13 mouse cellular contexts compared by ENCODE assay signal in the genomic region with DNA sequence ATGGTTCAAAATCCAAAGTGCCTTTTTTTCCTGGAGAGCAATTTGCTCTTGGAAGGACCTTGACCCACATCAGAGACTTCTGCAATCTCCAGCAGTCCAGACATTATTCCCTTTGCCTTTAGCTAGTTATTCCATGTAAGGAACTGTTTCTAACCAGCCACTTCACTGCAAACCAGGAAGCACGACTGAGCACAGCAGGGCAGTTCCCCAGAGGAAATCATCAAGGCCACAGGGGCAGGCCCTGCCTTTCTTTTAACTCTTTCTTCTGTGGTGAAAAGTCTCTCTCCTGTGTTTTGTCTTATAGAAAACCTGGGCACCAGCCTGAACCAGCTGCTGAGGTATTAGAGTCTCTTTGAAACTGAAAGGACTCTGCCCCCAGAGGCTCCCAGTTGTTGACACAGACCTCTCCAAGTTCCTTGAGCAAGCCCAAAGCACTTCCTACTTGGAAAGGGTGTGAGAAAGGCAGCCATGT. TPM values are rescaled to one million over a fixed set of nuclear protein-coding genes. Genes with fewer than 3 reads are reported as not detected.
A peak's percentile ranks its signal among the peaks of the same experiment; 100 is the strongest.
DNase-seq lines count a peak whose midpoint lies in the region; ATAC-seq and TF ChIP-seq lines count a peak whose summit lies in the region.
"Had no signal": no experiment of that assay in that cellular context is flagged by ENCODE, and none has a peak within 500 bp of the region (broad histone marks: within the 10 kb centered on the region; RNA-seq: fewer than 3 reads in every experiment).

No protein-coding gene starts in this region.

- TF ChIP-seq CTCF in lung, adult 2 months (IDR thresholded peaks at IDR 0.05; ENCODE audit: insufficient read depth, low read length): no peak

- H3K27ac ChIP-seq in forebrain, embryonic 10.5 days: no peak overlapping the region; the same call in 1 of the 2 replicates
- H3K27ac ChIP-seq in forebrain, embryonic 15.5 days (replicated peaks): no peak overlapping the region
- H3K27ac ChIP-seq in lung, embryonic 16.5 days (ENCODE audit: low read length): peak overlapping the region; percentile 60
- H3K27ac ChIP-seq: limb, embryonic 15.5 days had no signal

- TF ChIP-seq POLR2A in lung, adult 2 months (IDR thresholded peaks at IDR 0.05; ENCODE audit: borderline replicate concordance, extremely low read depth, low read depth, low read length): no peak

- no peak overlapping the region for H3K9ac ChIP-seq in forebrain, embryonic 15.5 days (replicated peaks)
- H3K9ac ChIP-seq in lung, embryonic 16.5 days (ENCODE audit: low read length): no peak overlapping the region
- H3K9ac ChIP-seq: limb, embryonic 15.5 days had no signal

- WGBS in forebrain, embryonic 10.5 days: 0% methylated on average over 1 of the region's 1 CpGs
- WGBS in forebrain, embryonic 15.5 days: 0% methylated on average over 1 of the region's 1 CpGs
- 0% methylated on average over 1 of the region's 1 CpGs for WGBS in lung, embryonic 16.5 days
- WGBS in lung, adult 2 months: 3% methylated on average over 1 of the region's 1 CpGs

- no peak for ATAC-seq in forebrain, embryonic 15.5 days (replicated peaks)
- ATAC-seq in lung, embryonic 16.5 days (ENCODE audit: low read depth): peak; percentile 65
- ATAC-seq: forebrain, embryonic 16.5 days; inflammation-experienced regulatory T-cells, adult 6 months had no signal

- no peak overlapping the region for H3K4me2 ChIP-seq in forebrain, embryonic 15.5 days (replicated peaks)
- no peak overlapping the region; the same call in 1 of the 2 replicates for H3K4me2 ChIP-seq in lung, embryonic 16.5 days (ENCODE audit: low read depth, low read length)
- H3K4me2 ChIP-seq: limb, embryonic 15.5 days had no signal

- peaks cover 31% of the 10 kb centered on the region for H3K27me3 ChIP-seq in forebrain, embryonic 10.5 days (ENCODE audit: poor library complexity, severe bottlenecking)
- H3K27me3 ChIP-seq in forebrain, embryonic 15.5 days: no peaks in the 10 kb centered on the region
- no peaks in the 10 kb centered on the region for H3K27me3 ChIP-seq in lung, embryonic 16.5 days (ENCODE audit: control insufficient read depth, insufficient read depth, low read depth, low read length)

- no peak overlapping the region for H3K4me3 ChIP-seq in forebrain, embryonic 10.5 days
- H3K4me3 ChIP-seq in forebrain, embryonic 15.5 days: no peak overlapping the region
- no peak overlapping the region for H3K4me3 ChIP-seq in lung, embryonic 16.5 days (ENCODE audit: low read length)
- no peak overlapping the region for H3K4me3 ChIP-seq in lung, adult 2 months (replicated peaks; ENCODE audit: extremely low read depth, low read depth, low read length)
- H3K4me3 ChIP-seq: limb, embryonic 15.5 days had no signal

- no peaks in the 10 kb centered on the region for H3K36me3 ChIP-seq in forebrain, embryonic 10.5 days (replicated peaks)
- H3K36me3 ChIP-seq in forebrain, embryonic 15.5 days: no peaks in the 10 kb centered on the region
- no peaks in the 10 kb centered on the region for H3K36me3 ChIP-seq in lung, embryonic 16.5 days (ENCODE audit: control insufficient read depth, insufficient read depth, low read length)
- H3K36me3 ChIP-seq: limb, embryonic 15.5 days had no signal

- peaks cover 17% of the 10 kb centered on the region for H3K4me1 ChIP-seq in forebrain, embryonic 10.5 days
- peaks cover 21% of the 10 kb centered on the region for H3K4me1 ChIP-seq in forebrain, embryonic 15.5 days
- peaks cover 27% of the 10 kb centered on the region for H3K4me1 ChIP-seq in lung, embryonic 16.5 days (replicated peaks; ENCODE audit: control insufficient read depth, insufficient read depth, low read length)
- peaks cover 10% of the 10 kb centered on the region for H3K4me1 ChIP-seq in lung, adult 2 months (ENCODE audit: control insufficient read depth, insufficient read depth, low read length)

- peak; percentile 20 for DNase-seq in forebrain, embryonic 10.5 days (ENCODE audit: extremely low spot score, low spot score)
- no peak for DNase-seq in lung, adult 2 months
- peak; percentile 19 for DNase-seq in induced T-regulatory cell, adult 2 months (ENCODE audit: low read depth)
- peak; percentile 80 for DNase-seq in yolk sac, embryonic 10.5 days (ENCODE audit: low spot score)
- no peak for DNase-seq in thymus, postnatal 25 days
- no peak for DNase-seq in cerebellum, adult 9-11 months
- DNase-seq: cerebellum, postnatal 36 days; thymus, postnatal 36 days had no signal

- peaks cover 4% of the 10 kb centered on the region; the same call in 1 of the 2 replicates for H3K9me3 ChIP-seq in forebrain, embryonic 10.5 days
- H3K9me3 ChIP-seq in forebrain, embryonic 15.5 days: no peaks in the 10 kb centered on the region
- no peaks in the 10 kb centered on the region for H3K9me3 ChIP-seq in lung, embryonic 16.5 days (ENCODE audit: control insufficient read depth, low read length)
- H3K9me3 ChIP-seq: limb, embryonic 15.5 days had no signal

RNA-seq across cellular contexts. Expression of gene Gm11549, which starts 11.6 kb away (rescaled TPM):
- polyA plus RNA-seq in forebrain, embryonic 10.5 days (2016; fragmentation: Nextera tagmentation; extraction: Ambion mirVana): 0.25 and 0.36 TPM in 2 replicates
- 0.36 and 0.43 TPM in 2 replicates for polyA plus RNA-seq in forebrain, embryonic 15.5 days (2015; fragmentation: Nextera tagmentation; extraction: Ambion mirVana)
- 0.09 and 0.16 TPM in 2 replicates for polyA plus RNA-seq in lung, embryonic 16.5 days (2015; fragmentation: Nextera tagmentation; extraction: Ambion mirVana)
- 0.04 TPM in 1 of 2 replicates, not detected in the other for polyA plus RNA-seq in lung, adult 2 months (2012; rRNA removed)
- polyA plus RNA-seq: inflammation-experienced regulatory T-cells, adult 6 months had no signal

RNA-seq across cellular contexts. Expression of gene Exosc9, which starts 19.2 kb away (rescaled TPM):
- 105 and 108 TPM in 2 replicates for polyA plus RNA-seq in forebrain, embryonic 10.5 days (2016; fragmentation: Nextera tagmentation; extraction: Ambion mirVana)
- 84.6 and 86.7 TPM in 2 replicates for polyA plus RNA-seq in forebrain, embryonic 15.5 days (2015; fragmentation: Nextera tagmentation; extraction: Ambion mirVana)
- polyA plus RNA-seq in lung, embryonic 16.5 days (2015; fragmentation: Nextera tagmentation; extraction: Ambion mirVana): 53.4 and 59.3 TPM in 2 replicates
- polyA plus RNA-seq in lung, adult 2 months (2012; rRNA removed): 4.4 and 9.5 TPM in 2 replicates

RNA-seq across cellular contexts. Expression of gene Ccna2, which starts 38.7 kb away (rescaled TPM):
- polyA plus RNA-seq in forebrain, embryonic 10.5 days (2016; fragmentation: Nextera tagmentation; extraction: Ambion mirVana): 272 and 276 TPM in 2 replicates
- 90.1 and 101 TPM in 2 replicates for polyA plus RNA-seq in forebrain, embryonic 15.5 days (2015; fragmentation: Nextera tagmentation; extraction: Ambion mirVana)
- polyA plus RNA-seq in lung, embryonic 16.5 days (2015; fragmentation: Nextera tagmentation; extraction: Ambion mirVana): 188 and 210 TPM in 2 replicates
- 4.3 and 4.7 TPM in 2 replicates for polyA plus RNA-seq in lung, adult 2 months (2012; rRNA removed)

RNA-seq across cellular contexts. Expression of gene 1810062G17Rik, which starts 57.5 kb away (rescaled TPM):
- 0.81 and 1.2 TPM in 2 replicates for polyA plus RNA-seq in forebrain, embryonic 10.5 days (2016; fragmentation: Nextera tagmentation; extraction: Ambion mirVana)
- 0.20 TPM in 1 of 2 replicates, not detected in the other for polyA plus RNA-seq in forebrain, embryonic 15.5 days (2015; fragmentation: Nextera tagmentation; extraction: Ambion mirVana)
- 3.6 and 3.9 TPM in 2 replicates for polyA plus RNA-seq in lung, embryonic 16.5 days (2015; fragmentation: Nextera tagmentation; extraction: Ambion mirVana)
- 2.6 and 4.1 TPM in 2 replicates for polyA plus RNA-seq in lung, adult 2 months (2012; rRNA removed)
- polyA plus RNA-seq: forebrain, embryonic 16.5 days had no signal

RNA-seq across cellular contexts. Expression of gene Anxa5, which starts 57.5 kb away (rescaled TPM):
- 106 and 114 TPM in 2 replicates for polyA plus RNA-seq in forebrain, embryonic 10.5 days (2016; fragmentation: Nextera tagmentation; extraction: Ambion mirVana)
- 51.5 and 56.2 TPM in 2 replicates for polyA plus RNA-seq in forebrain, embryonic 15.5 days (2015; fragmentation: Nextera tagmentation; extraction: Ambion mirVana)
- polyA plus RNA-seq in lung, embryonic 16.5 days (2015; fragmentation: Nextera tagmentation; extraction: Ambion mirVana): 424 and 464 TPM in 2 replicates
- 1,219 and 1,294 TPM in 2 replicates for polyA plus RNA-seq in lung, adult 2 months (2012; rRNA removed)

Comparison
In these comparisons a context has a peak if more than half of its experiments do, and no peak if none do; other contexts are left out.
1. RNA of gene Ccna2, which starts 38.7 kb away (polyA plus RNA-seq): 272 to 276 TPM in forebrain, embryonic 10.5 days, 188 to 210 TPM in lung, embryonic 16.5 days and 90.1 to 101 TPM in forebrain, embryonic 15.5 days; 4.3 to 4.7 TPM in lung, adult 2 months; every median in the first group is over 10 times any median in the second.
2. DNase-seq: peak in forebrain, embryonic 10.5 days (single experiment), induced T-regulatory cell, adult 2 months (single experiment) and yolk sac, embryonic 10.5 days (single experiment); none in lung, adult 2 months (single experiment), thymus, postnatal 25 days (single experiment) and cerebellum, adult 9-11 months (single experiment).